Mouse (Mus musculus): Measurements from ENCODE around the gene Rps19bp1.

Gene Rps19bp1

GRCm38 (mm10) chr15:80217476-80217875, 46.6 kb downstream of the Rps19bp1 start:
- no peak for DNase-seq

DNA sequence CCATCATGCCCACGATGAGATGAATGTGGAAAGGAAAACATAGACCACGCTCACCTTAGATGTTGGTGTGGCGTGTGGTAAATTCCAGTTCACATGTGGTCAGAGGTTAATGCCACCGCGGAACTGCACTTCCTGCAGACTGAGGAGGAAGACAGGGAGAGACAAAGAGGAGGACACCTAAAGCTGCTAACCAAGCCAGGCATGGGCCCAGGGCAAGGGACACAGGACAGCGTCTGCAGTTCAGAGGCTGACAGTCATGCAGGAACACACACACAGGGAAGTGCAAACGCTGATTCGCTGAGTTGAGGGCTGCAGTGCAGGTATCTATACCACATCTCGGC, 47.7 kb downstream of the Rps19bp1 start:
- DNase-seq, result no peak

DNA sequence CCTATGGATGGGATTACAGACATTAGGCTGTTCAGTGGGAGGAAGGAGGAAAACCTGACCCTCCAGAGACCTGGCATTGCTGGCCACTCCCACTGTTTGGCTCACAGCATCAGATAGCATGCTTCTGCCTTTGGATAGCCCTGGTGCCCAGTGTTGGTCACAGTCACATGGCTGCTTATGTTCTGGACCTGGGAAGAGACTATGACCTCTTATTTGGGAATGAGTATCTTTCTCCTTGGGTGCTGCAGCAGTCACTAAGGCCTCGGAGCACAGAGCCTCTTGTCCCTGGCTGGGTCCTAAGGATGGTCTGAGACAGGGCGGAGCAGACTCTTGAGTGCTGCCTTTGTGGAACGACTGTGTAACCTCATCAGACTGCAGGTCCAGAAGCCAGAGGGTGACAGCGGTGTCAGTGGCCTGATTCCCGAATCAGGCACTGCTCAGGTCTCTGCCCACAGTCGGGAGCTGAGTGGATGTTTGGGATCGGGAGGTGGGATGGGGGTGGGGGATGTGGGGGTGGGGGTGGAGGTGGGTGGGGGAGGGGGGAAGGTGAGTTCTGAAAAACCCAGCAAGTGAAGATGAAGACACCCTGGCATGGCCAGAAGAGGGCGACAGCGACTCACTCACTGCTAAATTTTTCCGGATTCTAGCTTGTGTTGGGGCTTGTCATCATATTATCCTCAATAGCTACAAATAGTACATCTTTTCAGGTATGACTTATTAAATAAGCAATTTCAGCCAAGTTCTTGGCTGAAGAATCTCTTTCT, 48.2 kb downstream of the Rps19bp1 start:
- DNase-seq, result no peak

- DNase-seq, result no peak
Measured at GRCm38 (mm10) chr15:80213688-80214087, 50.4 kb downstream of the Rps19bp1 start.

All from kidney, adult 9 months (tissue).